Mouse (Mus musculus) embryonic fibroblast, embryonic 13.5 days (primary cell): ENCODE data around the gene Cage1. TPM values are rescaled to one million over a fixed set of nuclear protein-coding genes. Genes with fewer than 3 reads are reported as not detected.

Source experiments
- H3K27ac ChIP-seq: 2 replicates; pipeline ENCODE4 v1.5.1; 2012; ENCODE audit warnings: low read length, control low read depth, inconsistent platforms; ENCODE audit not compliant: insufficient read depth
- H3K4me1 ChIP-seq: 2 replicates; pipeline ENCODE4 v1.6.1; 2011; ENCODE audit warnings: low read length; ENCODE audit not compliant: control insufficient read depth, insufficient read depth
- H3K4me3 ChIP-seq: 2 replicates; pipeline ENCODE4 v1.5.1; 2011; ENCODE audit warnings: mild to moderate bottlenecking, control low read depth, low read length; ENCODE audit not compliant: insufficient read depth
- CTCF ChIP-seq: IDR thresholded peaks from 2 replicates; pipeline ENCODE4 v1.5.1; 2011; ENCODE audit warnings: mild to moderate bottlenecking, control low read depth, low read length, moderate library complexity, borderline replicate concordance; ENCODE audit not compliant: insufficient read depth
- POLR2A ChIP-seq: IDR thresholded peaks from 2 replicates; pipeline ENCODE4 v1.6.1; 2011; ENCODE audit warnings: low read depth, mild to moderate bottlenecking, control low read depth, low read length, moderate library complexity
- polyA plus RNA-seq: library from polyadenylated mRNA; stranded (reverse); fragments of >200 nt; gene quantifications from 2 replicates; pipeline ENCODE4 v1.2.4, GENCODE M21; 2011; ENCODE audit warnings: low read depth; ENCODE audit not compliant: missing spikeins, insufficient read length

The Cage1 gene
- polyA plus RNA-seq = 1.1 and 1.4 TPM in 2 replicates

- H3K4me1 ChIP-seq = peaks cover 3% of the 10 kb centered on the region
- H3K4me3 ChIP-seq = peak within 1 kb of the TSS; percentile 85
- H3K27ac ChIP-seq = peak within 1 kb of the TSS; percentile 56
- TF ChIP-seq POLR2A (peak; percentile 83), CTCF (no peak)
Measured at GRCm38 (mm10) chr13:38037044-38037687, at the start of gene Cage1. Cage1 (minus strand) TSS chr13:38037069.

- Histone ChIP-seq H3K4me1 (0 out of 2 replicates have a peak, but pooled peaks cover 3% of the 10 kb centered on the region), H3K27ac (no peak overlapping the region)
- TF ChIP-seq CTCF (no peak), POLR2A (no peak)
Measured at GRCm38 (mm10) chr13:38081161-38081560, 44.3 kb upstream of the Cage1 start.

GRCm38 (mm10) chr13:38080725-38081124 is 43.9 kb upstream of the Cage1 start:
- Histone ChIP-seq H3K4me3 (no peak overlapping the region), H3K4me1 (0 out of 2 replicates have a peak, but pooled peaks cover 3% of the 10 kb centered on the region), H3K27ac (no peak overlapping the region)
- no peak for TF ChIP-seq POLR2A
- TF ChIP-seq CTCF = no peak

More at GRCm38 (mm10) chr13:38081161-38081560, 44.3 kb upstream of the Cage1 start:
- no peak overlapping the region for H3K4me3 ChIP-seq

GRCm38 (mm10) chr13:38080014-38080413 is 43.1 kb upstream of the Cage1 start:
- TF ChIP-seq POLR2A = no peak
- TF ChIP-seq CTCF = no peak
- Histone ChIP-seq H3K4me3 (no peak overlapping the region), H3K27ac (no peak overlapping the region), H3K4me1 (0 out of 2 replicates have a peak, but pooled peaks cover 3% of the 10 kb centered on the region)

GRCm38 (mm10) chr13:38079366-38079765 is 42.5 kb upstream of the Cage1 start:
- Histone ChIP-seq H3K4me1 (0 out of 2 replicates have a peak, but pooled peaks cover 3% of the 10 kb centered on the region), H3K4me3 (no peak overlapping the region), H3K27ac (no peak overlapping the region)
- TF ChIP-seq CTCF (no peak), POLR2A (no peak)

- no peak overlapping the region for H3K4me3 ChIP-seq
- TF ChIP-seq CTCF (no peak), POLR2A (no peak)
- H3K27ac ChIP-seq = no peak overlapping the region
- H3K4me1 ChIP-seq = 0 out of 2 replicates have a peak, but pooled peaks cover 3% of the 10 kb centered on the region
Measured at GRCm38 (mm10) chr13:38078836-38079235, 42.0 kb upstream of the Cage1 start.

- no peaks in the 10 kb centered on the region for H3K4me1 ChIP-seq
- no peak for TF ChIP-seq CTCF
- no peak for TF ChIP-seq POLR2A
- no peak overlapping the region for H3K27ac ChIP-seq
- no peak overlapping the region for H3K4me3 ChIP-seq
Measured at GRCm38 (mm10) chr13:38077113-38077512, 40.2 kb upstream of the Cage1 start.

GRCm38 (mm10) chr13:38074404-38074803 is 37.5 kb upstream of the Cage1 start:
- H3K4me3 ChIP-seq = no peak overlapping the region
- H3K27ac ChIP-seq = no peak overlapping the region
- TF ChIP-seq POLR2A (no peak), CTCF (no peak)
- H3K4me1 ChIP-seq = no peaks in the 10 kb centered on the region; the same call in 1 of the 2 replicates

GRCm38 (mm10) chr13:38073374-38074307 is 36.8 kb upstream of the Cage1 start:
- no peak overlapping the region for H3K27ac ChIP-seq
- H3K4me1 ChIP-seq = no peaks in the 10 kb centered on the region; the same call in 1 of the 2 replicates
- no peak for TF ChIP-seq POLR2A
- TF ChIP-seq CTCF = no peak
- no peak overlapping the region for H3K4me3 ChIP-seq
